Mouse (Mus musculus) left cerebral cortex, postnatal 14 days (tissue): ENCODE measurements around the gene Slc7a14. TPM values are rescaled to one million over a fixed set of nuclear protein-coding genes. Genes with fewer than 3 reads are reported as not detected.
"Not testable (repeated sequence)": the region's sequence is repeated elsewhere in the genome, so short reads cannot be mapped to it uniquely, and the experiment has no call there.

Source experiments
- DNase-seq, 2 experiments: peaks; one replicate each; pipeline ENCODE4 v3.0.0; 2021 to 2022; ENCODE audit warnings: low spot score in 2 of 2, mixed read lengths in 1 of 2
- intact Hi-C: fragments of 180-260 bp; cut with DNase I; formaldehyde crosslinking; loops from one replicate; pipeline ENCODE4 v1.15.1; 2025
- long read RNA-seq, 2 experiments: library from polyadenylated mRNA; stranded (forward); transcript quantifications; one replicate each; pipeline ENCODE4 v2.0.0; 2021
- total RNA-seq, 2 experiments: library from RNA; stranded (reverse); gene quantifications; 2 replicates each; pipeline ENCODE4 v1.2.3; 2021

The Slc7a14 gene
- total RNA-seq, result 10 to 100 TPM; 36.4 to 42.7 TPM
- long read RNA-seq, experiment 1, partial matches to known transcripts, result 0 of 3 reads
- long read RNA-seq, experiment 1, other reads (novel, unspliced or antisense), result 3 of 3 reads
- long read RNA-seq, experiment 2, partial matches to known transcripts, result 0 of 2 reads
- long read RNA-seq, experiment 2, other reads (novel, unspliced or antisense), result 2 of 2 reads

- intact Hi-C loops, result loop anchor here (5.0 to 10.0 kb wide), 3 partner anchors 48 to 295 kb away; partner anchors contain the start of gene Cldn11
- peak; percentile 81 to 87 for DNase-seq
Measured at GRCm38 (mm10) chr3:31309934-31310787, at the start of gene Slc7a14. Gene Slc7a14 (minus strand): TSS chr3:31310378.

- no peak for DNase-seq
- intact Hi-C loops, result no loop called here
Measured at GRCm38 (mm10) chr3:31346540-31346939, 36.4 kb upstream of the Slc7a14 start.

GRCm38 (mm10) chr3:31345766-31346165 lies 35.6 kb upstream of the Slc7a14 start:
- DNase-seq, result no peak
- intact Hi-C loops, result no loop called here

- DNase-seq, result no peak
- intact Hi-C loops, result no loop called here
Measured at GRCm38 (mm10) chr3:31339236-31339635, 29.1 kb upstream of the Slc7a14 start.

- intact Hi-C loops, result no loop called here
- peak; percentile 20 to 34 for DNase-seq
Measured at GRCm38 (mm10) chr3:31328237-31328836, 18.2 kb upstream of the Slc7a14 start.

- intact Hi-C loops, result no loop called here
- no peak for DNase-seq
Measured at GRCm38 (mm10) chr3:31327791-31328190, 17.6 kb upstream of the Slc7a14 start.

GRCm38 (mm10) chr3:31324231-31324654 lies 14.1 kb upstream of the Slc7a14 start:
- peak in 1 of 2 experiments; percentile 50 for DNase-seq
- intact Hi-C loops, result no loop called here

- intact Hi-C loops, result loop anchor here (5.0 to 10.0 kb wide), 2 partner anchors 47 to 165 kb away; partner anchors contain the start of gene Cldn11
- peak in 1 of 2 experiments; percentile 38 for DNase-seq
Measured at GRCm38 (mm10) chr3:31309371-31309933, 726 bp downstream of the Slc7a14 start.

GRCm38 (mm10) chr3:31308906-31309305 lies 1.3 kb downstream of the Slc7a14 start:
- intact Hi-C loops, result loop anchor here (5.0 to 10.0 kb wide), 2 partner anchors 47 to 164 kb away; partner anchors contain the start of gene Cldn11
- DNase-seq, result no peak

- intact Hi-C loops, result loop anchor here (5.0 to 10.0 kb wide), 2 partner anchors 46 to 163 kb away; partner anchors contain the start of gene Cldn11
- peak; percentile 55 to 67 for DNase-seq
Measured at GRCm38 (mm10) chr3:31307936-31308335, 2.2 kb downstream of the Slc7a14 start.

- no peak for DNase-seq
- intact Hi-C loops, result no loop called here
Measured at GRCm38 (mm10) chr3:31291673-31292602, 18.2 kb downstream of the Slc7a14 start.

GRCm38 (mm10) chr3:31287421-31287948 lies 22.7 kb downstream of the Slc7a14 start:
- intact Hi-C loops, result no loop called here

GRCm38 (mm10) chr3:31281116-31281515 lies 29.1 kb downstream of the Slc7a14 start:
- no peak for DNase-seq
- intact Hi-C loops, result no loop called here

More at GRCm38 (mm10) chr3:31287421-31287948, 22.7 kb downstream of the Slc7a14 start:
- DNase-seq, result no peak

GRCm38 (mm10) chr3:31274875-31275274 lies 35.3 kb downstream of the Slc7a14 start:
- no peak for DNase-seq
- intact Hi-C loops, result no loop called here

GRCm38 (mm10) chr3:31273247-31273646 lies 36.9 kb downstream of the Slc7a14 start:
- intact Hi-C loops, result not testable (repeated sequence)
- peak; percentile 49 to 77 for DNase-seq

- intact Hi-C loops, result no loop called here
Measured at GRCm38 (mm10) chr3:31272635-31273034, 37.5 kb downstream of the Slc7a14 start.

GRCm38 (mm10) chr3:31269551-31270317 lies 40.4 kb downstream of the Slc7a14 start:
- intact Hi-C loops, result no loop called here
- no peak for DNase-seq

More at GRCm38 (mm10) chr3:31272635-31273034, 37.5 kb downstream of the Slc7a14 start:
- DNase-seq, result no peak
